Mouse (Mus musculus): ENCODE measurements around the gene Olfr658. TPM values are rescaled to one million over a fixed set of nuclear protein-coding genes. Genes with fewer than 3 reads are reported as not detected.
A peak's percentile ranks its signal among the peaks of the same experiment; 100 is the strongest.

Olfr658 gene
- 0.09 and 0.16 TPM in 2 replicates for polyA plus RNA-seq (2014; fragmentation: Nextera tagmentation; extraction: Ambion mirVana)

GRCm38 (mm10) chr7:104646841-104647482 lies at the start of gene Olfr658:
TSS of gene Olfr658 (minus strand) at chr7:104647305.
- no peaks in the 10 kb centered on the region for H3K4me1 ChIP-seq (ENCODE audit: control insufficient read depth, insufficient read depth, low read length)
- no peak within 1 kb of the TSS for H3K27ac ChIP-seq (ENCODE audit: low read depth, low read length)
- peak within 1 kb of the TSS; percentile 28; the same call in 1 of the 2 replicates for H3K4me2 ChIP-seq (ENCODE audit: low read depth, low read length)
- H3K4me3 ChIP-seq (ENCODE audit: low read depth, low read length), result peak within 1 kb of the TSS; percentile 17; the same call in 1 of the 2 replicates
- peak; percentile 94 for ATAC-seq (ENCODE audit: low read depth)
- no peaks in the 10 kb centered on the region for H3K9me3 ChIP-seq (ENCODE audit: control insufficient read depth, low read length)
- H3K36me3 ChIP-seq (ENCODE audit: control insufficient read depth, insufficient read depth, low read length), result no peaks in the 10 kb centered on the region
- 24% methylated on average over 21 of the region's 22 CpGs for WGBS
- no peaks in the 10 kb centered on the region for H3K27me3 ChIP-seq (ENCODE audit: control insufficient read depth, insufficient read depth, low read length)
- H3K9ac ChIP-seq (replicated peaks; ENCODE audit: low read depth, low read length), result no peak within 1 kb of the TSS

GRCm38 (mm10) chr7:104686201-104686600 lies 39.1 kb upstream of the Olfr658 start, which contains the start of gene Olfr661:
TSS of gene Olfr661 (plus strand) at chr7:104686501.
- 94% methylated on average over 2 of the region's 2 CpGs for WGBS

GRCm38 (mm10) chr7:104666453-104666852 lies 19.3 kb upstream of the Olfr658 start, which contains the start of gene Olfr659:
TSS of gene Olfr659 (plus strand) at chr7:104666753.
- ATAC-seq (ENCODE audit: low read depth), result no peak
- H3K9ac ChIP-seq (replicated peaks; ENCODE audit: low read depth, low read length), result no peak within 1 kb of the TSS
- H3K27ac ChIP-seq (ENCODE audit: low read depth, low read length), result no peak within 1 kb of the TSS
- H3K4me3 ChIP-seq (ENCODE audit: low read depth, low read length), result no peak within 1 kb of the TSS
- WGBS, result 94% methylated on average over 3 of the region's 3 CpGs
- no peaks in the 10 kb centered on the region for H3K9me3 ChIP-seq (ENCODE audit: control insufficient read depth, low read length)
- H3K36me3 ChIP-seq (ENCODE audit: control insufficient read depth, insufficient read depth, low read length), result no peaks in the 10 kb centered on the region
- no peaks in the 10 kb centered on the region for H3K27me3 ChIP-seq (ENCODE audit: control insufficient read depth, insufficient read depth, low read length)
- no peaks in the 10 kb centered on the region for H3K4me1 ChIP-seq (ENCODE audit: control insufficient read depth, insufficient read depth, low read length)
- H3K4me2 ChIP-seq (ENCODE audit: low read depth, low read length), result no peak within 1 kb of the TSS

More at GRCm38 (mm10) chr7:104686201-104686600, 39.1 kb upstream of the Olfr658 start, which contains the start of gene Olfr661:
- H3K4me1 ChIP-seq (ENCODE audit: control insufficient read depth, insufficient read depth, low read length), result no peaks in the 10 kb centered on the region
- no peaks in the 10 kb centered on the region for H3K9me3 ChIP-seq (ENCODE audit: control insufficient read depth, low read length)
- H3K27ac ChIP-seq (ENCODE audit: low read depth, low read length), result no peak within 1 kb of the TSS
- no peaks in the 10 kb centered on the region for H3K36me3 ChIP-seq (ENCODE audit: control insufficient read depth, insufficient read depth, low read length)
- H3K27me3 ChIP-seq (ENCODE audit: control insufficient read depth, insufficient read depth, low read length), result no peaks in the 10 kb centered on the region
- ATAC-seq (ENCODE audit: low read depth), result no peak
- H3K4me2 ChIP-seq (ENCODE audit: low read depth, low read length), result no peak within 1 kb of the TSS
- H3K4me3 ChIP-seq (ENCODE audit: low read depth, low read length), result no peak within 1 kb of the TSS
- no peak within 1 kb of the TSS for H3K9ac ChIP-seq (replicated peaks; ENCODE audit: low read depth, low read length)

- Histone ChIP-seq H3K27me3 (ENCODE audit: control insufficient read depth, insufficient read depth, low read length) (no peaks in the 10 kb centered on the region), H3K4me1 (ENCODE audit: control insufficient read depth, insufficient read depth, low read length) (no peaks in the 10 kb centered on the region), H3K4me3 (ENCODE audit: low read depth, low read length) (no peak within 1 kb of the TSS), H3K4me2 (ENCODE audit: low read depth, low read length) (no peak within 1 kb of the TSS), H3K27ac (ENCODE audit: low read depth, low read length) (no peak within 1 kb of the TSS), H3K9me3 (ENCODE audit: control insufficient read depth, low read length) (no peaks in the 10 kb centered on the region), H3K36me3 (ENCODE audit: control insufficient read depth, insufficient read depth, low read length) (no peaks in the 10 kb centered on the region), H3K9ac (replicated peaks; ENCODE audit: low read depth, low read length) (no peak within 1 kb of the TSS)
- no peak for ATAC-seq (ENCODE audit: low read depth)
Observed at GRCm38 (mm10) chr7:104624494-104624893, 22.6 kb downstream of the Olfr658 start, which contains the start of gene Olfr657. TSS of gene Olfr657 (plus strand) at chr7:104624794.

- Histone ChIP-seq H3K36me3 (ENCODE audit: control insufficient read depth, insufficient read depth, low read length) (no peaks in the 10 kb centered on the region), H3K9me3 (ENCODE audit: control insufficient read depth, low read length) (no peaks in the 10 kb centered on the region), H3K9ac (replicated peaks; ENCODE audit: low read depth, low read length) (no peak within 1 kb of the TSS), H3K4me3 (ENCODE audit: low read depth, low read length) (no peak within 1 kb of the TSS), H3K4me2 (ENCODE audit: low read depth, low read length) (no peak within 1 kb of the TSS), H3K4me1 (ENCODE audit: control insufficient read depth, insufficient read depth, low read length) (no peaks in the 10 kb centered on the region), H3K27ac (ENCODE audit: low read depth, low read length) (no peak within 1 kb of the TSS), H3K27me3 (ENCODE audit: control insufficient read depth, insufficient read depth, low read length) (no peaks in the 10 kb centered on the region)
- 82% methylated on average over 4 of the region's 4 CpGs for WGBS
- no peak for ATAC-seq (ENCODE audit: low read depth)
Observed at GRCm38 (mm10) chr7:104613655-104614054, 33.5 kb downstream of the Olfr658 start, which contains the start of gene Olfr656. TSS of gene Olfr656 (plus strand) at chr7:104613955.

- Histone ChIP-seq H3K4me1 (ENCODE audit: control insufficient read depth, insufficient read depth, low read length) (no peaks in the 10 kb centered on the region), H3K36me3 (ENCODE audit: control insufficient read depth, insufficient read depth, low read length) (no peaks in the 10 kb centered on the region), H3K27me3 (ENCODE audit: control insufficient read depth, insufficient read depth, low read length) (no peaks in the 10 kb centered on the region)
Observed at GRCm38 (mm10) chr7:104604727-104605126, 42.4 kb downstream of the Olfr658 start.

GRCm38 (mm10) chr7:104603173-104603572 lies 43.9 kb downstream of the Olfr658 start:
- Histone ChIP-seq H3K9me3 (ENCODE audit: control insufficient read depth, low read length) (no peaks in the 10 kb centered on the region), H3K36me3 (ENCODE audit: control insufficient read depth, insufficient read depth, low read length) (no peaks in the 10 kb centered on the region), H3K4me2 (ENCODE audit: low read depth, low read length) (no peak overlapping the region), H3K4me1 (ENCODE audit: control insufficient read depth, insufficient read depth, low read length) (no peaks in the 10 kb centered on the region), H3K27me3 (ENCODE audit: control insufficient read depth, insufficient read depth, low read length) (no peaks in the 10 kb centered on the region), H3K9ac (replicated peaks; ENCODE audit: low read depth, low read length) (no peak overlapping the region), H3K4me3 (ENCODE audit: low read depth, low read length) (no peak overlapping the region), H3K27ac (ENCODE audit: low read depth, low read length) (no peak overlapping the region)
- ATAC-seq (ENCODE audit: low read depth), result no peak
- 6% methylated on average over 3 of the region's 3 CpGs for whole genome bisulfite sequencing

More at GRCm38 (mm10) chr7:104604727-104605126, 42.4 kb downstream of the Olfr658 start:
- no peaks in the 10 kb centered on the region for H3K9me3 ChIP-seq (ENCODE audit: control insufficient read depth, low read length)
- no peak overlapping the region for H3K9ac ChIP-seq (replicated peaks; ENCODE audit: low read depth, low read length)
- no peak for ATAC-seq (ENCODE audit: low read depth)
- no peak overlapping the region for H3K4me3 ChIP-seq (ENCODE audit: low read depth, low read length)
- H3K27ac ChIP-seq (ENCODE audit: low read depth, low read length), result no peak overlapping the region
- H3K4me2 ChIP-seq (ENCODE audit: low read depth, low read length), result no peak overlapping the region

- Histone ChIP-seq H3K36me3 (ENCODE audit: control insufficient read depth, insufficient read depth, low read length) (no peaks in the 10 kb centered on the region), H3K27me3 (ENCODE audit: control insufficient read depth, insufficient read depth, low read length) (no peaks in the 10 kb centered on the region), H3K9me3 (ENCODE audit: control insufficient read depth, low read length) (no peaks in the 10 kb centered on the region), H3K4me3 (ENCODE audit: low read depth, low read length) (no peak within 1 kb of the TSS), H3K4me1 (ENCODE audit: control insufficient read depth, insufficient read depth, low read length) (no peaks in the 10 kb centered on the region), H3K4me2 (ENCODE audit: low read depth, low read length) (no peak within 1 kb of the TSS), H3K27ac (ENCODE audit: low read depth, low read length) (no peak within 1 kb of the TSS), H3K9ac (replicated peaks; ENCODE audit: low read depth, low read length) (no peak within 1 kb of the TSS)
- ATAC-seq (ENCODE audit: low read depth), result no peak
- 88% methylated on average over 2 of the region's 2 CpGs for WGBS
Observed at GRCm38 (mm10) chr7:104601679-104602078, 45.4 kb downstream of the Olfr658 start, which contains the start of gene Olfr655. TSS of gene Olfr655 (minus strand) at chr7:104601779.

Data from neural tube, embryonic 14.5 days (tissue).